Comparison of ENCODE assay signal across 8 mouse cellular contexts in the genomic region with DNA sequence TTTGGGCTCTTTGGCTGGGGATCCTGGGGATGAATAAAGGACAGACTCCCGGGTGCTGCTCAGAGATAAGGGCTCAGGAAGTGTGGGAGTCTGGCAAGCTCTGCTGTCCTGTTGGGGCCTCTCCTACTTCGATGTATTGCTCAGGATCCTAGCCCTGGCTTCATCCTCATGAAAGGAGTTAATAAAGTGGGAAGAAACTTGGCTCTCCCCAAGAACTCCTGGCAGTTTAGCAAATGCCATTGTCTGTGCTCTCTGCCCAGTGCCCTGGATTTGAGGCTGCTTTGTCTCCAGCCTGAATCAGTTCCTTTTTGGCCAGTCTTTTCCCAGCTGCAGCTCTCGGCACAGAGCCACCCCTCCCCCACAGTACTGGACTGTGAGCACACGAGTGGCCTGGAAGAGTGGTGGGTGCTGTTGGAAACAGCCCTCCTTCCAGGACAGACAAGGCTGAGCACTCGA. TPM values are rescaled to one million over a fixed set of nuclear protein-coding genes. Genes with fewer than 3 reads are reported as not detected.
DNase-seq lines count a peak whose midpoint lies in the region; ATAC-seq lines count a peak whose summit lies in the region.

No protein-coding gene starts in this region.

- ATAC-seq in inflammation-experienced regulatory T-cells, adult 6 months = no peak

- DNase-seq in ovary, adult 18-20 months (ENCODE audit: low spot score) = peak; percentile 68
- DNase-seq in ovary, postnatal 10 days (ENCODE audit: low spot score) = no peak
- DNase-seq in frontal cortex, adult 2 months (ENCODE audit: extremely low spot score in 1 of 2, low spot score in 1 of 2) = peak; percentile 82 to 87
- peak; percentile 88 for DNase-seq in heart, postnatal 4 days
- DNase-seq in layer of hippocampus, adult 9-10 months (ENCODE audit: low spot score) = peak; percentile 73
- DNase-seq in lung, adult 18-20 months = peak; percentile 35 to 55
- peak; percentile 72 for DNase-seq in ovary, postnatal 36 days (ENCODE audit: low spot score)

RNA-seq across cellular contexts. Expression of a gene that starts 16.9 kb away (rescaled TPM):
- polyA plus RNA-seq in frontal cortex, adult 2 months (2012; rRNA removed) = 374 and 395 TPM in 2 replicates
- 1 to 10 TPM; 5.0 to 7.1 TPM for total RNA-seq in heart, postnatal 4 days (2021)
- polyA plus RNA-seq in inflammation-experienced regulatory T-cells, adult 6 months (2017; shearing (Covaris generic)) = 100 to 1,000 TPM; 105 to 132 (median 111) TPM

RNA-seq across cellular contexts. Expression of a gene that starts 41.4 kb away (rescaled TPM):
- 60.9 and 63.1 TPM in 2 replicates for polyA plus RNA-seq in frontal cortex, adult 2 months (2012; rRNA removed)
- total RNA-seq in heart, postnatal 4 days (2021) = 10 to 100 TPM; 43.4 to 48.0 TPM
- polyA plus RNA-seq in inflammation-experienced regulatory T-cells, adult 6 months (2017; shearing (Covaris generic)) = 10 to 100 TPM; 34.1 to 55.2 (median 40.3) TPM
